Mouse (Mus musculus): ENCODE measurements around the gene Pbrm1.

Pbrm1 gene

DNA sequence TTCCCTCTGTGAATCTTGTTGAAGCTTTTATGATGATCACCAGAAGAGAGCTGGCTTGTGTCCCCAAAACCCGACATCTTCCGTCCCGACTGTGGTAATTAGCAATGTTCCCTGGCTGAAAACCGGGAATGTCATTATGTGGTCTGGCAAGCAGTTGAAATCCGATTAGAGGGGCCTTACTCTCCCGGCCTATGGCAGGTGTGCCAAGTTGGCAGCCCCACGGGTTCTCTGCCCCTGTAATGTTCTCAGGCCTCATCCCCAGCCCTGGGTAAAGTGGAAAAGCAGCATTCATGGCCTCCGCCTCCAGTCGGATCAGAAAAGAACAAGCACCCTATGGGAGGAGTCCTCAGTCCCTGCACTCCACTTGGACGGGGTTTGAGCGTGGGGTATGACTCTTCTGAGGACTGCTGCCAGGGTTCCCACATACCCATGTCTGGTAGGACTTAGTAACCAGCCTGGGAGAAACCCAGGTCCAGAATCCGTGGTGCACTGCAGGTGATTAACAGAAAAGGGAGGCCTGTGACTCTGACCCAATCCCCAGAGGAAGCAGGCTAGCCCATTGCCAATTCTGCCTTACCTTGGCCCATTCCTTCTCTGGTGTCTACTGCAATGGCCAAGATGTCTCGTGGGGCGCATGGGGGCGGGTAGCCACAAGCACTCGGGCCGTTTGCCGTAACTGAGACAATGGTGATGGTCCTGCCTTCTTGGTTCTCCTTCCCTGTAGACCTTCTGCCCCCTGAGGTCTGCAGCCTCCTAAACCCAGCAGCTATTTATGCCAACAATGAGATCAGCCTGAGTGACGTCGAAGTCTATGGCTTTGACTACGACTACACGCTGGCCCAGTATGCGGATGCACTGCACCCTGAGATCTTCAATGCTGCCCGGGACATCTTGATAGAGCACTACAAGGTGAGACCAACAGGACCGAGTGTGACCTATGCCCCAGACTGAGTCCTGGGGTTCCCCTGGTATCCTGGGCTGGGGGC lies 115.4 kb downstream of the Pbrm1 start:
- DNase-seq = no peak

DNA sequence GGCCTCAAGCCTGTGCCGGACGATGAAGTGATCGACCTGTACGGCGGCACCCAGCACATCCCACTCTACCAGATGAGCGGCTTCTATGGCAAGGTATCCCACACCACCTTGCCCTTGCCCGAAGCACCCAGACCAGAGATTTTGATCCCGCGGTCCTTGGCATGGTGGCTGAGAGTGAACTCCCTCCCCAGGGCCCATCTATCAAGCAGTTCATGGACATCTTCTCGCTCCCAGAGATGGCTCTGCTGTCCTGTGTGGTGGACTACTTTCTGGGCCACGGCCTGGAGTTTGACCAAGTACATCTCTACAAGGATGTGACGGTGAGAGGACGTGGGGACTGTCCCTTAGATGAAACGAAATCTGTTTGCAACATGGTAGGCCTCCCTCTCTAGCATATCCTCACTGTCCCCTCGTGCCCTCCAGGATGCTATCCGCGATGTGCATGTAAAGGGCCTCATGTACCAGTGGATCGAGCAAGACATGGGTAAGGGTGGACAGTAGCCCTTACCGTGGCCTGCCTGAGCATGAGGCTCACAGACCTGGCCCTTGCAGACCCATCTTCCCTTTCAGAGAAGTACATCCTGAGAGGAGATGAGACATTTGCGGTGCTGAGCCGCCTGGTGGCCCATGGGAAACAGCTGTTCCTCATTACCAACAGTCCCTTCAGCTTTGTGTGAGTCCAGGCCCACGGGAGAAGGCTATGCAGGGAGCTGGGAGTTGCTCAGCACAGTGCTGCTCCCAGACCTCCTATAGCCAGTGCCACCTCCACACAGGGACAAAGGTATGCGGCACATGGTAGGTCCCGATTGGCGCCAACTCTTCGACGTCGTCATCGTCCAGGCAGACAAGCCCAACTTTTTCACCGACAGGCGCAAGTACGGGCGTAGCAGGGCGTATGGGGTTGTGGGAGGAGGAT lies 116.8 kb downstream of the Pbrm1 start:
- DNase-seq = no peak

DNA sequence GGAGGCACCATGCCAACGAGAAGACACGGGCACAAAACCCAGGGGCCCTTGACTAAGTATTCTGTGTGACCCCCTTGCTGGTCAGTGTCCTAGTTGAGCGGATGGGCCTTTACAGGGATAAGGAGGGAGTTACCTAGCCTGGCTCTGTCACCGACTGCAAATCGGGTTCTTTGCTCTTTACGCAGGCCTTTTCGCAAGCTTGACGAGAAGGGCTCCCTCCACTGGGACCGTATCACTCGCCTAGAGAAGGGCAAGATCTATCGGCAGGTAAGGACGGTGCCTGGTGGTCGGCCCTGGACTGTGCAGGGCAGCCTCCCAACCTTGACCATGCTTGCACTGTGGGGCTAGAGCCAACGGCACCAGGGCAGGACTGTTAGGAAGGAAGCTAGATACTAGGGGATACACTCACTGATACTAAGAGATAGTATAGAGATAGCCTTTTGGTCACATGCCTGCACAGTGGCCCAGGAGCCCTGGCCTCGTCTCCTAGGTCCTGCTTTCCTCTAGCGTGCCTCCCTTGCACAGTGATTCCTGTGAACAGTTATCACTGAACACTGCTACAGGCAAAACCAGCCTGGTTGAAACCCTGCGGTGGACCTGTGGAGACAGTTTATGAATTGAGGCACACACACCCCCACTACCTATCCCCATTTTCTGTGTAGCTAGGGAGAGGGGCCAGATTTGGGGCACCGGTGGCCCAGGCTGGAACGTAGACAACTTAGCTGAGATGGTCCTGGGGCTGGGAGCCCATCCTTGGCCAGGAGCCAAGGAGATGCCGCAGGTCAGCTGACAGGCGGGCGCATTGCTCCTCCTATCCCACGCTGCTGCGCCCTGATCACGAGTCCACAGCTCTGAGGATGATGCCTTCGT lies 117.7 kb downstream of the Pbrm1 start:
- no peak for DNase-seq

DNA sequence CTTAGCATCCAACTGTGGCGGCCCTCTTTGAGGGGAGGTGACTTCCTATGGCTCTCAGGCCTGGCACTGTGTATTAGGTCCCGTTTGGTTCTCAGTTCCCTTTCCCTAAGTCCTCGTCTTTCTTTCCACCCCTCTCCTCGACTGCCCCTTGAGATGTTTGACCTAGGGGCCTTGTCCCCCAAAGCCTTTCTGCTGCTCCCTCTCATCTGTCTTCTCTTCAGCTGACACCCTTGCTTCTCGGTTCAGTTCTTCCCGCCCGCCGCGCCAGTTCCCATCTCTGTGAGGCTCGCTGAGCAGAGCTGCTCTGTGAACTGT lies 118.3 kb downstream of the Pbrm1 start:
- DNase-seq = no peak

DNA sequence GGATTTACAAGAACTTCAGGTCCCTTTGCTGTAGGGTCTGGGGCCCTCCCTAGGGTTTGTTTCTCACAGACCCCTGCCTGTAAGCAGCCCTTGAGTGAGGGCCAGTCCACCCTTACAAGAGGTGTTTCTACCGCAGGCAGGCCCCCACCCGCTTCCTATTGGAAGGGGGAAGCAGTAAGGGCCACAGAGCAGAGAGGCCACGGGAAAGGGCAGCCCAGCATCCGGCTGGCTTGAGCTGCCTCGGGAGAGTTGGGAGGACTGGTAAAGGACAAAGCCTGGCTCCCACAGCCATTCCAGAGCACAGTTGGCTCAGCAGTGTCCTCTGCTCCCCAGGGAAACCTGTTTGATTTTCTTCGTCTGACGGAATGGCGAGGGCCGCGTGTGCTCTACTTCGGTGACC lies 118.9 kb downstream of the Pbrm1 start:
- DNase-seq = peak; percentile 44

DNA sequence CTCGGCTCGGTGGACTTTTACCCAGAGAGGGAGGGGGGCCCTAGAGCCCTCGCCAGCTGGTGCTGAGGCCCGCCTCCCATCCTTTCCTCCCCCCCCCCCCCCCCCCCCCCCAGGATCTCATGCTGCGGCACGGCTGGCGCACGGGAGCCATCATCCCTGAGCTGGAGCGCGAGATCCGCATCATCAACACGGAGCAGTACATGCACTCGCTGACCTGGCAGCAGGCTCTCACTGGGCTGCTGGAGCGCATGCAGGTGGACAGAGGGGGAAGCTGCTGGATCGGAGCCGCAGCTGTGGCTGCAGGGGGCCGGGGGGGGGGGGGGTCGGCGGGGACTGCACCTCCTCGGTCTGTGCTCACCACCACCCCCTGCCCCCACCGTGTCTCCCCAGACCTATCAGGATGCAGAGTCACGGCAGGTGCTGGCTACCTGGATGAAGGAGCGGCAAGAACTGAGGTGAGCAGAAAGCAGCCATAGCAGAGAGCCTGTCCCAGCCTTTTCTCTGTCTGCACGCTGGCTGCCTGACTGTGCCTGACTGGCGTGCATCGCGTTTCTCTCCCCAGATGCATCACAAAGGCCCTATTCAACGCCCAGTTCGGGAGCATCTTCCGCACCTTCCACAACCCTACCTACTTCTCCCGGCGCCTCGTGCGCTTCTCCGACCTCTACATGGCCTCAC lies 119.4 kb downstream of the Pbrm1 start:
- no peak for DNase-seq

DNA sequence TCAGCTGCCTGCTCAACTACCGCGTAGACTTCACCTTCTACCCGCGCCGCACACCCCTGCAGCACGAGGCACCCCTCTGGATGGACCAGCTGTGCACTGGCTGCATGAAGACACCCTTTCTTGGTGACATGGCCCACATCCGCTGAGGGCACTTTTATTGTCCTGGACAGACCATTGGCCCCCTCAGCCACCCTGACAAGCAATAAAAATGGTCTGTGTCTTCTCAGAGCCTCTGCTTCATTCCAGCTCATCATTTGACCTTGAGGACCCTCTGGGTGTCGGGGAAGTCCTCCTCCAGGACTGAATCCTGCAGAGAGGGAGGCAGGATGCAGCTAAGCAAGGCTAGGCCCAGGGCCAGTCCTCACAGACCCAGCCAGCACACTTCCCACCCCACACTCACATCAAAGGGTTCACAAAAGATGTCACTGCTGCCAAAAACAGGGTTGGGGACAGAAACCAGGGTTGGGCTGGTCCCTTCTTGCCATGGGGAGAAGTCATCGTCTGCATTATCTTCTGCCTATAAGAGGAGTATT lies 120.0 kb downstream of the Pbrm1 start:
- no peak for DNase-seq

DNA sequence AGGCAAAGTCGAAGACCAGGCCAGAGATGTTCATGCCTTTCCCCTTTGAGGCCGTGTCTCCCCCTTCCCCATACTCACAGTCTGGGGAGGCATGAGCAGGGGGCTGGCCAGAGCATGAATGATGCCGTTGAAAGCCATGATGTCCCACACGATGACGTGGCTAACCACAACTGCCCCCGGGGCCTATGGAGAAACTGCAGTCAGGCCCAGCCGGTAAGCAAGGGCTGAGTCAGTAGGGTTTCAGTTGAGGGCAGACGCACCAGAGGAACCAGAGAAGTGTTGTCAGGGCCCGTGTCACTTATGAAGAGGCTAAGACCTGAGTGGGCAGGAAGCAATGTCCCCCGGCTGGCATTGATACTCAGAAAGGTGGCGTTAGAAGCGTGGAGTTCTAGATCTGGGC lies 120.7 kb downstream of the Pbrm1 start:
- no peak for DNase-seq

DNA sequence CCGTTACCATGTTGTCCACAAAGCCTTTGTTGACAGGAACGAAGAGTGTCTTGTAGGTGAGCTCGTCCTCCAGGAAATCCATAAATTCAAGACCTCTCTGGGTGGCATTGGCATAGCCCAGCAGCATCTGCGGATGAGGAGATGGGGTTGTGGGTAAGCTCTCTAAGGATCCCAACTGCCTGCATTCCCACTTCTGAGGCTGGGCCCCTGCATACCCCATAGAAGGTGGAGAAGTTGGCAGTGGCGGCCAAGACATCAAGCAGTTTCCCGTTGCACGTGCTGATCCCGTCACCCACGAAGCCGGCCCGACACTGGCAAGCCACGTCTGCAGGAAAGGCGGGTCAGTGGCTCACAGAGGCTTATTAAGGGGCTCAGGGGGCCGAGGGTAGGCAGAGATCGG lies 121.2 kb downstream of the Pbrm1 start:
- no peak for DNase-seq

DNA sequence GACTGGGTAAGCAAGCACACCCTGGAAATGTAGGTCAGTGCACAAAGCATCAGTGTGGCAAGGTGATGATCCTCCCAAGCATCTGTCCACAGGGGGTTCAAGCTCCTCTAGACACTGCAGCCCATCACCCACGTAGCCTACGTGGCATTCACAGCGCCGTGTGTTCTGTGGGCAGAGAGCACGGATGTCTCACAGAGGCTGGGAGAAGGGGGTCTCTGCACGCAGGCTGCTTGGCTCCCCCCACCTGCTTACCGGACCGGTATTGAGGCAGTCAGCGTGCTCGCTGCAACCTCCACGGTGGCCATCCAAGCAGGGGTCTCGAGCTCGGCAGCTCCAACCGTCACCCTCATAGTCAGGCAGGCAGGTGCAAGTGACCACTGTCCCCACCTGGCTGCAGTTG lies 122.1 kb downstream of the Pbrm1 start:
- no peak for DNase-seq

DNA sequence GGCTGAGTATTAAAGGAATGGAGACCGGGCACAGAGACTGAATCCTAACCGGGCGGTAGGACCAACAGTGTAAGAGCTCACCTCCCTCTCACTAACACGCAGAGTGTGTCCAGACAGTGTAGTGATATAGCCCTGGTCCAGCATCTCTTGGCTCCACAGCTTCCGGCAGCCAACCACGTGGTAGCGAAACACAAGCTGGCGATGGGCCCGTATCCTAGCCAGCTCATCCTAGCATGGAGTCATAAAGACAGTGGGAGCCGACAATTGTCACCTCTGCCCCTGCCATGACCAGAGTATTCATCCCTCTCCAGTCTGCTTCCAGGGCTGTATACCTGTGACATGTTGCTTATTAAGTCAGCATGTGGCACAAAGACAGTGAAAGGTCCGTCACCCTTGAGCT lies 126.8 kb downstream of the Pbrm1 start:
- no peak for DNase-seq

DNA sequence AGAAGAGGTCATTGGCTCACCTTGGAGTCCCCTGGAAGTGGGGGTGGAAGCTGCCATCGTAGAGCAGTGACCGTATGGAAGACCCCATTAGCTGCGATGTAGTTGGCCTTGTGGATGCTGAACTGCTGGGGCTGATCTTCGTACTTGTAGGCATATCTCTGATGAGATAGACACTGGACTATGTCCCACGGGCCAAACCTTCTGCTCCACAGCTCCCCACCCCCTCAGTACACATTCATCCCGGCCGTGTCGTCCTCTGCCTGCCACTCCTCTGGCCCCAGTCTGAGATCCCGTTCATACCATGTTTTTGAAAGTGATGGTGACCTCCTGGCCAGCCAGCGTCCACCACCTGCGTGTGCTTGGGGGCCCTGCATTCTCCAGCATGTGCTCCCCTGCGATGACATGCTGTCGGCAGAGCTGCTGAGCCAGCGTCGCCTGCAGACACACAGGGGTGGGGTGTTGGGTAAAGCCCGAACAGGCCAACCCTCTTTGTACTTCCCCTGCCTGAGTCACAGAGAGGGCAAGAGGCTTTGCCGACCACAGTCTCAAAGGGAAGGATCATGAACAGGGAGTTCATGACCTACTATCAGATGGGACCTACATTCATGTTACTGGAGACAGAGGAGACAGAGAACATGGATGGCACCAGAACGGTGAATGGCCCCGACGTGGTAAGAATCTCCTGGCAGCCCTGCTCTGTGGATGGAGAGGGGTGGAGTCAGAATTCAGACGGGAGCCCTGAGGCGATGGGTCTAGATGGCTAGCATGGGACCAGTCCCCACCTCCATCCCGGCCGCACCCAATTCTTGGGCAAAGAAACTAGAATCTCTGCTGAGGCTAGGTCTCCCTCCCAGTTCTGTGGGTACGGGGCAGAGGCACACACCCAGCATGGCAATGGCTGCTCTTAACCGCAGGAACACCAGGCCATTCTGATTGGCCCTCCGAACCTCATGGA lies 141.5 kb downstream of the Pbrm1 start:
- DNase-seq = no peak

DNA sequence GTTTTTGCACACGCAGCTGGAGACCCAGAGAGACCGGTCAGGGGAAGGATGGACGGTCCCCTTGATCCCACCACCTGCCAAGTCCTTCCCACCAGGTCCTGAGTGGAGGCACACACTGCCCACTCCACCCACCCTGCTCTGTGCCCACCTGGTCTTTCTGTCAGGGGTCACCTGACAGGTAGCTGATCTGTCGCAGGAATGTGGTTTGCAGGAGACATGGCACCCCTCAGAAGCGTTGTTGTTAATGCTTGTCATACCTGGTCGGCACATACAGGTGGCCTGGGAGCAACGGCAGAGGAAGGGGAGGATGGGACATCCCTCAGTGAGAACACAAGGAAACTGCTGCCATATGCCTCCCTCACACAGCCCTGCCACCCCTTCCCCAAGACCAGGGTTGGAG lies 142.3 kb downstream of the Pbrm1 start:
- DNase-seq = no peak

DNA sequence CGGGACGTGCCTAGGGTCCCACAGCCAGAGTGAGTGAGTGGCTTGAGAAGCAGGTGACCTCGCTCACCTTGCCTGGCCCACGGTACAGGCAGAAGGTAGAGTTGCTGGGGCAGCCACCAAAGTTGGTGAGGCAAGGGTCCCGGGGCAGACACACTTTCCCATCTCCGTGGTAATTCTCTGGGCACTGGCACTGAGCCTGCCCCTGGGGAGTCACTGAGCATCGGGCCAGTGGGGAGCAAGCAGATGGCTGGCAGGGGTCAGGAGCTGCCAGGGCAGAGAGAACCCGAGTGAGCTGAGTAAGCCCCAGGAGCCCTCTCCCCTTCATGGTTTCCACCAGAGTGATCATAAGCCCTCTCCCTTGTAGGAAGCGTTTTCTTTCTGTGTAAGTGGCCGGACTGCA lies 142.7 kb downstream of the Pbrm1 start:
- DNase-seq = no peak

DNA sequence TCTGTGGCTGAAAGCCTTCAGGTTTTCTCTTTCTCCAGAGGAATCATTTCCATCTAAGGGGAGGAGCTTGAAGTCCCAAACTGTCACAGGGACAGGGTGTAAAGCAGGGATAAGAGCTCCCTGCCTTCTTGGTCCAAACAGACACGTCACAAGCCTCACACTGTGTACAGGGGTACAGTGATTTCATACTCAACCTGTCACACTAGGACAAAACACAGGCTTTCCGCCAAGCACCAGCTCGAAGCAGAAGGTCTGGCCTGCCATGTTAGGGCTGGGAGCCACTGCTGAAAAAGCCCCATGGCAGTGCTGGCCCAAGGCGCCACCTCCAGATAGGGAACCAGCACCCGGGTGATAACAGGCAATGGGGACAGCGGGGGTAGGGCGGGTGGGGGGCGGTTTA lies 145.1 kb downstream of the Pbrm1 start:
- no peak for DNase-seq

DNA sequence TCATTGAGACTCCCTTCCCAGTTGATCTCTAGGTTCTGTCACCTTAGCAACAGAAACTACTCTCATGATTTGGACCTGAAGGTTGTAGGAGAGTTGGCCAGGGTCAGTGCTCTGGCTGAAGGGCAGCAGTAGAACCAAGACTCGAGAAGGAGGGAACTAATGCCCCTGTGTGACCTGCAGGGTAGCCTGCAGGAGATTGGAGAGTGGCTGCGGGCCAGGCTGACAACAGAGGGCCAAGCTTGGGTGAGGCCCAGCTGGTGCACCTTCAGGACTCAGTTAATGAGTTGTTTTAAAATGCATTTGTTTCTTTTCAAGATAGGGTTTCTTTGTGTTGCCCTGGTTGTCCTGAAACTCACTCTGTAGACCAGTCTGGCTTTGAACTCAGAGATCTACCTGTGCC lies 146.1 kb downstream of the Pbrm1 start:
- DNase-seq = no peak

DNA sequence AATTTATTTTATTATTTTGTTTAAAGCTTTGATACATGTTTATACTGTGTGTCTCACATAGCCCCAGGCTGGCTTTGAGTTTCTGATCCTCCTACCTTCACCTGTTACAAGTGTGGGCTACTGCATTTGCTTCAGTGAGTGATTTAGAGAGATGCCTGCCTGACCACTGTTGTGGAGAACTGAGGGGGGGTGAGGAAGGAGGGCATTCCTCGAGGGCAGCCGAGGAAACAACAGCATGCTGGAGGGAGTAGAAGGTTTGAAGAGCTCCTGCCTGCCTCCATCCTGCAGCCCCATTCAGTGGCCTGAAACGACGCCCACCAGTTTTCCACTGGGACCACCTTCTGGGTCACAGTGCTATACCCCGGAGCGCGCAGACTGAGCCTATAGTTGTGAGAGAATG lies 146.5 kb downstream of the Pbrm1 start:
- DNase-seq = no peak

DNA sequence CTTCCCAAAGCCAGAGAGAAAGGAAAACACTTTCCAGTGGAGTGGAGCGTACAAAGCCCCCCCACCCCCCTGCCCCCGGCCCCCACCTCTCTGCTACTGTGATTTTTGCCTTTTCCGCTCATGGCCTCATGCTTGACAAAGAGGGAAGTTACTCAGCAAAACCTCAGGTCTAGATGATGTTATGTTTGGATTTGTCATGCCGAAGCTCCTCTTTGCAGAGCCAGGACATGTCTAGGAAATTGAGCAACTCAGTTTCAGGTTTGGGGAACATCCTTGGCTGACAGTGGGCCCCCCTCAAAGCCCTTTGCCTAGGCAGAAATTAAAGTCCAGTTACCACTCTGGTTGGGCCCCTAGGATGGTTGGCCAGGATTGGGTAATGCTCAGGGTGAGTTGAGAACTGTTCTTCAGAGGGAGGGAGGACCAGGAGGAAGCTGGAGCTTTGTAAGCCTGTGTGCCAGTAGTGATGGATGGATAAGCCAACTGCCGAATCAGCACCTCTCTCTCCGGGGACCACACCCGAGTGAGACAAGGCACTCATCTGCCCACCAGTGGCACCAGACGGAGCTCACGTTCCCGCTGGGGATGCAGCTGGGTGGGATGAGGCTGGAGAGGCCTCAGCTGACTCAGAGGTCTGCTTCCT lies 147.2 kb downstream of the Pbrm1 start:
- no peak for DNase-seq

DNA sequence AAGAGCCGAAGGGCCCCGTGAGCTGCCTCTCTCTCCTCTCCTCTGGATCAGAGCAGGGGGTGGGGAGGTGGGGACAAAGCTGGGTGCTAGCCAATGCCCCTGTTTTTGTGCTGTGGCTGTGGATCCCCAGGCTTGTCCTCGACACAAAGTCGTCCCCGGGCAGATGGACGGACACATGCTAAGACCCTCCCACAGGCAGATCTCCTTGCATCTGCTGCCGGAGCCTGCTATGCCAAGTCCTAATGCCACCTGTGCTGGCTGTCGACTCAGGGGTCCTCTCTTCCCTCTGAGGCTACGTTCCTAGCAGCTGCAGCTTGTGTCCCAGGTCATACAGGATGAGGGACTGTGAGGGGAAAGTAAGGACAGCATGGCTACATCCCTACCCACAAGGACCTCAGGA lies 147.9 kb downstream of the Pbrm1 start:
- DNase-seq = no peak

DNA sequence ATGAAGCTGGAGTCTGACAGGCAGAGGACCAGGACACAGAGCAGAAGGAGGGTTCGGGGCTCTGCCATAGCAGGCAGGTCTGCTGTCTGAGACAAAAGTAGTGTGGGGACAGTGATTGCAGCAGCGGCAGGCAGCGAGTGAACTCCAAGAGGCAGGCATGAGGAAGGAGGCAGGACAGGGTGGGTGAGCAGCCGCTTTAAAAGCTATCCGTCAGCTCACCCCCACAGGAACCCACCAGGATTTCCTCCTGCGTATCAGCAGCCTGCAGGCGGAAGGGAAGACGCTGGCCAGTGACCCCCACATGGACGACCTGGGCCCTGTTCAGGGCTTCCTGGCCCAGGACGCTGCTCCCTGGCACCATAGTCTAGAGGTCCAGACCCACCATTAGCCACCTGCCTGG lies 149.5 kb downstream of the Pbrm1 start, which contains the start of gene Stab1:
Stab1 (minus strand) TSS at position 217 of the 400 bp plus-strand sequence.
- peak; percentile 47 for DNase-seq

Data from kidney, adult 18-20 months (tissue).